Mouse (Mus musculus) forebrain, embryonic 11.5 days (tissue): Measurements from ENCODE around the gene Wfdc12. TPM values are rescaled to one million over a fixed set of nuclear protein-coding genes. Genes with fewer than 3 reads are reported as not detected.

Experiments used
- polyA plus RNA-seq: library from polyadenylated mRNA; unstranded; fragments of >200 nt; fragmentation: Nextera tagmentation; extraction: Ambion mirVana; gene quantifications from 2 replicates; pipeline ENCODE4 v1.2.1, GENCODE M21; 2014

The Wfdc12 gene
- polyA plus RNA-seq, 1 experiment from 2014 or later, result not detected

Other genes with a start within 250 kb of the Wfdc12 start
- 316 and 330 TPM in 2 replicates for gene Ywhab, start 195.6 kb downstream of the Wfdc12 start, polyA plus RNA-seq
- gene Pabpc1l, start 165.2 kb downstream of the Wfdc12 start, polyA plus RNA-seq, result 1.4 and 1.5 TPM in 2 replicates
- 39.9 and 40.1 TPM in 2 replicates for gene Stk4, start 120.3 kb downstream of the Wfdc12 start, polyA plus RNA-seq
- gene Tomm34, start 119.4 kb downstream of the Wfdc12 start, polyA plus RNA-seq, result 52.7 and 54.9 TPM in 2 replicates
- gene Kcns1, start 19.5 kb downstream of the Wfdc12 start, polyA plus RNA-seq, result not detected in 2 replicates
- gene Wfdc5, start 7.9 kb downstream of the Wfdc12 start, polyA plus RNA-seq, result not detected in 2 replicates
- gene Wfdc15a, start 9.5 kb upstream of the Wfdc12 start, polyA plus RNA-seq, result not detected in 2 replicates
- not detected in 2 replicates for gene Wfdc15b, start 31.1 kb upstream of the Wfdc12 start, polyA plus RNA-seq
- not detected in 2 replicates for gene Svs2, start 47.9 kb upstream of the Wfdc12 start, polyA plus RNA-seq
- gene Svs3b, start 66.0 kb upstream of the Wfdc12 start, polyA plus RNA-seq, result not detected in 2 replicates
- gene Svs4, start 87.9 kb upstream of the Wfdc12 start, polyA plus RNA-seq, result not detected in 2 replicates
- not detected in 2 replicates for gene Svs3a, start 98.7 kb upstream of the Wfdc12 start, polyA plus RNA-seq
- not detected in 2 replicates for gene Svs6, start 126.1 kb upstream of the Wfdc12 start, polyA plus RNA-seq
- gene Svs5, start 142.1 kb upstream of the Wfdc12 start, polyA plus RNA-seq, result not detected in 2 replicates
- gene Slpi, start 198.5 kb upstream of the Wfdc12 start, polyA plus RNA-seq, result 0.31 and 0.32 TPM in 2 replicates
- not detected in 2 replicates for gene Rbpjl, start 212.5 kb upstream of the Wfdc12 start, polyA plus RNA-seq
- gene Matn4, start 214.6 kb upstream of the Wfdc12 start, polyA plus RNA-seq, result not detected in 2 replicates